Mouse (Mus musculus) myocyte (in vitro differentiated cells): ENCODE results near the gene Nptxr. TPM values are rescaled to one million over a fixed set of nuclear protein-coding genes. Genes with fewer than 3 reads are reported as not detected.

Source experiments
- H3K27me3 ChIP-seq: one replicate; pipeline ENCODE4 v1.6.1; 2011; ENCODE audit not compliant: control insufficient read depth, insufficient read depth, insufficient read length
- H3K36me3 ChIP-seq: one replicate; pipeline ENCODE4 v1.6.1; 2011; ENCODE audit not compliant: control insufficient read depth, insufficient read depth
- H3K4me2 ChIP-seq: one replicate; pipeline ENCODE4 v1.6.1; 2011; ENCODE audit warnings: low read depth, control low read depth
- H3K4me3 ChIP-seq: one replicate; pipeline ENCODE4 v1.5.1; 2011; ENCODE audit warnings: mild to moderate bottlenecking, control low read depth, moderate library complexity
- H3K79me2 ChIP-seq: one replicate; pipeline ENCODE4 v1.6.1; 2011; ENCODE audit not compliant: control insufficient read depth, insufficient read depth
- H3ac ChIP-seq: one replicate; pipeline ENCODE4 v1.6.1; 2011; ENCODE audit not compliant: control insufficient read depth, insufficient read length
- CEBPB ChIP-seq: IDR thresholded peaks from 2 replicates; pipeline ENCODE4 v1.6.1; 2011; ENCODE audit warnings: mild to moderate bottlenecking, moderate library complexity; ENCODE audit not compliant: poor library complexity, insufficient read depth, severe bottlenecking
- E2F4 ChIP-seq: IDR thresholded peaks from one replicate; pipeline ENCODE4 v1.6.1; 2011; ENCODE audit warnings: mild to moderate bottlenecking, control low read depth, moderate library complexity; ENCODE audit not compliant: insufficient read depth
- MAX ChIP-seq: IDR thresholded peaks from one replicate; pipeline ENCODE4 v1.6.1; 2011; ENCODE audit warnings: low read depth, mild to moderate bottlenecking, control low read depth
- MYOD1 ChIP-seq, 3 experiments: IDR thresholded peaks; one replicate each; pipeline ENCODE4 v1.6.1; 2011; ENCODE audit warnings: control low read depth in 2 of 3, low read depth in 2 of 3, mild to moderate bottlenecking in 2 of 3, moderate library complexity in 1 of 3; ENCODE audit not compliant: insufficient read length in 2 of 3, control insufficient read depth in 1 of 3
- MYOG ChIP-seq, 3 experiments: IDR thresholded peaks; one replicate each; pipeline ENCODE4 v1.6.1; 2011; ENCODE audit warnings: control low read depth in 2 of 3, low read depth in 2 of 3, mild to moderate bottlenecking in 2 of 3; ENCODE audit not compliant: insufficient read length in 2 of 3, control insufficient read depth in 1 of 3, insufficient read depth in 1 of 3
- POLR2A ChIP-seq: IDR thresholded peaks from one replicate; pipeline ENCODE4 v1.6.1; 2011; ENCODE audit warnings: low read depth, mild to moderate bottlenecking, control low read depth, moderate library complexity; ENCODE audit not compliant: insufficient read length
- POLR2AphosphoS2 ChIP-seq: IDR thresholded peaks from one replicate; pipeline ENCODE4 v1.6.1; 2011; ENCODE audit warnings: low read depth, control low read depth; ENCODE audit not compliant: insufficient read length
- REST ChIP-seq: IDR thresholded peaks from one replicate; pipeline ENCODE4 v1.6.1; 2011; ENCODE audit warnings: mild to moderate bottlenecking, control low read depth, moderate library complexity; ENCODE audit not compliant: insufficient read depth, insufficient read length
- SRF ChIP-seq: IDR thresholded peaks from one replicate; pipeline ENCODE4 v1.6.1; 2011; ENCODE audit warnings: low read depth; ENCODE audit not compliant: control insufficient read depth, insufficient read length
- TCF12 ChIP-seq: IDR thresholded peaks from one replicate; pipeline ENCODE4 v1.6.1; 2011; ENCODE audit warnings: mild to moderate bottlenecking, control low read depth; ENCODE audit not compliant: poor library complexity, insufficient read depth, severe bottlenecking
- TCF3 ChIP-seq: IDR thresholded peaks from one replicate; pipeline ENCODE4 v1.6.1; 2011; ENCODE audit warnings: low read depth, control low read depth; ENCODE audit not compliant: insufficient read length
- USF1 ChIP-seq: IDR thresholded peaks from one replicate; pipeline ENCODE4 v1.6.1; 2011; ENCODE audit warnings: low read depth, mild to moderate bottlenecking, control low read depth, moderate library complexity
- polyA plus RNA-seq: library from polyadenylated mRNA; unstranded; fragments of >200 nt; fragmentation: generic; extraction: Trizol; gene quantifications from one replicate; pipeline ENCODE4 v1.2.1, GENCODE M21; 2012; ENCODE audit warnings: missing spikeins

Nptxr gene
- polyA plus RNA-seq, 1 experiment = 14.3 TPM

DNA sequence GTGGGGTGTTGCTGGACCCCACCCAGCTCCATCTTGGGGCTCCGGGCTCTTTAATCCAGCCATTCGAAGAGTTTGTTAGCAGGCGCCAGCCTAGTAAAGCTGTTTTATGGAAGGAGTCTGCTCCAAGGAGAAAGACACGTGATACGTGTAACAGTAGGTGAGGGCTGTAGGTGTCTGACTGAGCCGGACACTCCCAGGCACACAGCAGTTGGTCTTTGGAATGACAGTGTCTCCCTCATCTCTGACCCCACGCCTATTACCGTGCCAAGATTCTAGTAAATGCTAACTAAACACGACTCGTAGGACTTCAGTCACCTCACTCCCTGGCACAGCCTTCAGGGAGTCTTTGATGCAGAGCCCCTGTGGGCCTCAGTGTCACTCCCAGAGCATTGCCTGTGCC is 59.3 kb downstream of the Nptxr start:
- H3K36me3 ChIP-seq = no peaks in the 10 kb centered on the region
- peaks cover 15% of the 10 kb centered on the region for H3K79me2 ChIP-seq
- no peak overlapping the region for H3K4me2 ChIP-seq
- H3K27me3 ChIP-seq = no peaks in the 10 kb centered on the region
- H3K4me3 ChIP-seq = no peak overlapping the region
- H3ac ChIP-seq = no peak overlapping the region
- TF ChIP-seq E2F4 (no peak), SRF (no peak), MYOG (IDR thresholded peaks at IDR 0.05; ENCODE audit: control insufficient read depth in 1 of 3, insufficient read depth in 1 of 3, insufficient read length in 2 of 3, low read depth in 2 of 3) (no peak), MYOD1 (IDR thresholded peaks at IDR 0.05; ENCODE audit: control insufficient read depth in 1 of 3, insufficient read length in 2 of 3, low read depth in 2 of 3) (no peak), POLR2AphosphoS2 (no peak), TCF12 (no peak), MAX (no peak)

- Histone ChIP-seq H3K4me3 (no peak overlapping the region), H3K36me3 (no peaks in the 10 kb centered on the region), H3ac (no peak overlapping the region), H3K4me2 (no peak overlapping the region), H3K79me2 (peaks cover 21% of the 10 kb centered on the region), H3K27me3 (no peaks in the 10 kb centered on the region)
- no peak for TF ChIP-seq POLR2A
- TF ChIP-seq E2F4 = no peak
- TF ChIP-seq MYOD1 (IDR thresholded peaks at IDR 0.05; ENCODE audit: control insufficient read depth in 1 of 3, insufficient read length in 2 of 3, low read depth in 2 of 3) = no peak
- TF ChIP-seq MAX = no peak
- TF ChIP-seq POLR2AphosphoS2 = no peak
- TF ChIP-seq CEBPB = no peak
- TF ChIP-seq TCF12 = no peak
- TF ChIP-seq USF1 = no peak
- TF ChIP-seq REST = no peak
- no peak for TF ChIP-seq MYOG (IDR thresholded peaks at IDR 0.05; ENCODE audit: control insufficient read depth in 1 of 3, insufficient read depth in 1 of 3, insufficient read length in 2 of 3, low read depth in 2 of 3)
- TF ChIP-seq SRF = no peak
- TF ChIP-seq TCF3 = no peak
Observed at GRCm38 (mm10) chr15:79744742-79745141, 59.8 kb downstream of the Nptxr start.

GRCm38 (mm10) chr15:79744001-79744400 is 60.6 kb downstream of the Nptxr start:
- TF ChIP-seq MYOD1 (IDR thresholded peaks at IDR 0.05; ENCODE audit: control insufficient read depth in 1 of 3, insufficient read length in 2 of 3, low read depth in 2 of 3) (no peak), MYOG (IDR thresholded peaks at IDR 0.05; ENCODE audit: control insufficient read depth in 1 of 3, insufficient read depth in 1 of 3, insufficient read length in 2 of 3, low read depth in 2 of 3) (no peak), USF1 (no peak), TCF12 (no peak), POLR2AphosphoS2 (no peak), E2F4 (no peak), SRF (no peak), MAX (no peak), TCF3 (no peak), CEBPB (no peak)
- Histone ChIP-seq H3K27me3 (no peaks in the 10 kb centered on the region), H3K4me2 (no peak overlapping the region), H3K36me3 (no peaks in the 10 kb centered on the region), H3ac (no peak overlapping the region), H3K4me3 (no peak overlapping the region), H3K79me2 (peaks cover 24% of the 10 kb centered on the region)

- TF ChIP-seq TCF3 (no peak), REST (no peak), POLR2A (peak; percentile 73), USF1 (no peak), POLR2AphosphoS2 (no peak), MAX (no peak)
- H3K27me3 ChIP-seq = no peaks in the 10 kb centered on the region
Observed at GRCm38 (mm10) chr15:79742706-79743023, 61.9 kb downstream of the Nptxr start.

GRCm38 (mm10) chr15:79741921-79742705 is 62.5 kb downstream of the Nptxr start, which contains the start of gene Sun2:
Gene Sun2 (minus strand): TSS chr15:79742536.
- H3K4me2 ChIP-seq = peak within 1 kb of the TSS; percentile 97

More at GRCm38 (mm10) chr15:79742706-79743023, 61.9 kb downstream of the Nptxr start:
- Histone ChIP-seq H3K4me2 (peak overlapping the region; percentile 97), H3ac (peak overlapping the region; percentile 81), H3K36me3 (peaks cover 2% of the 10 kb centered on the region), H3K79me2 (peaks cover 24% of the 10 kb centered on the region), H3K4me3 (peak overlapping the region; percentile 76)

More at GRCm38 (mm10) chr15:79741921-79742705, 62.5 kb downstream of the Nptxr start, which contains the start of gene Sun2:
- H3ac ChIP-seq = peak within 1 kb of the TSS; percentile 81
- peaks cover 24% of the 10 kb centered on the region for H3K79me2 ChIP-seq
- no peaks in the 10 kb centered on the region for H3K27me3 ChIP-seq
- TF ChIP-seq MYOD1 (IDR thresholded peaks at IDR 0.05; ENCODE audit: control insufficient read depth in 1 of 3, insufficient read length in 2 of 3, low read depth in 2 of 3) (peak in 1 of 3 experiments; percentile 56), TCF3 (no peak), MYOG (IDR thresholded peaks at IDR 0.05; ENCODE audit: control insufficient read depth in 1 of 3, insufficient read depth in 1 of 3, insufficient read length in 2 of 3, low read depth in 2 of 3) (peak in 1 of 3 experiments; percentile 66), E2F4 (peak; percentile 11), TCF12 (no peak), USF1 (no peak), CEBPB (no peak), REST (peak; percentile 5), POLR2A (peak; percentile 83), POLR2AphosphoS2 (peak; percentile 82), MAX (no peak), SRF (no peak)
- H3K4me3 ChIP-seq = peak within 1 kb of the TSS; percentile 76
- peaks cover 8% of the 10 kb centered on the region for H3K36me3 ChIP-seq
